Mouse (Mus musculus) brain, adult 2 months (tissue): ENCODE results near the gene 1810010D01Rik.

Source experiments
- DNase-seq: peaks from one replicate; pipeline ENCODE4 v3.0.0; 2011; ENCODE audit warnings: low read depth, low spot score

1810010D01Rik gene

GRCm38 (mm10) chr7:145208006-145208405, at the start of gene 1810010D01Rik:
Gene 1810010D01Rik, minus strand, starts transcription at chr7:145208119.
- no peak for DNase-seq

DNA sequence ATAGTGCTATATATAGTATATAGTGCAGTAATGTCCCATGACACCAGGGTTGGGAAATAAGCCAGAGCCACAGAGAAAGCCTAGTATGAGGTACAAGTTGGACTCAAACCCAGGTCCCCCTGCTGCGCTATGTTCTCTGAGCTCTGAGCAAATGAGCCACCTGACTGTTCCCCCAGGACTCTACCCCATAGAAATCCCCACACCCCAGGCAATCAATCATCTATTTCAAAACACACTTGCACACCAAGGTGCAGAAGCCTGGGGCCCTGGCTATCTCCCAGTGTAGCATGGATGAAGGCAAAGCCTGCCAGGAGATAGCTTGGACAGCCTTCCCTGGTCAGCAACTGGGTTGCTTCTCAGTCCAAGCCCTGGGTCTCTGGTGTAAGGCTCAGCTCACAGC, 48.2 kb upstream of the 1810010D01Rik start:
- DNase-seq, result no peak

DNA sequence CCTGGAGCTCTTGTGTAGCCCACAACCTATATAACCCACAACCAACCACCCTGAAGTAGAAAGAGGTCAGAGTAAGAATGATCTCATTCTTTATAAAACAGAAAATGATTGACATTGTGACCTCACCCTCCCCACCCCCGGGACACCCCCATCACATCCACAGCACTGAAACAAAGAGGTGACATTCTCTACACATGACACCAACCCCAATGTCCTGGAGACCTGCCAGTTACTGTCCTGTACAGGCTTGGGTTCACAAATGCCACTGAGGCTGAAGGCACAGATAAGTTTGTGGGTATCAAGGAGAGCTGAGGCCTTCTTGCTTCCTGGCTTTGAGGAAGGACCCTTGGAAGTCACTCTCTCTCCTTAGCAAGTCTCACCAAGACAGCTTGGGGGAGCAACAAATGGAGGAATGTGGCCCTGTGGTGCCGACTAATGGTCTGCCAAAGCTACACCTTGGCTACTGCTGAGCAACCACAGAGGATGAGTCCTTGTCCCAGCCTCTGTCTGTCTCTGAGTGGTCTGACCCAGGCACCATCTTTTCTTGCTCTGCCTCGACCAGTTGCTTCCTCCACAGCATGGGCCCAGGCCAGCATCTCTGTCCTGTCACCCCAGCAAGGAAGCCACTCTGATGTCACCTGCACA, 46.2 kb upstream of the 1810010D01Rik start:
- DNase-seq, result no peak

GRCm38 (mm10) chr7:145252715-145253476, 45.0 kb upstream of the 1810010D01Rik start:
- peak; percentile 94 for DNase-seq

GRCm38 (mm10) chr7:145250225-145250624, 42.3 kb upstream of the 1810010D01Rik start:
- DNase-seq, result peak; percentile 95

GRCm38 (mm10) chr7:145248911-145249310, 41.0 kb upstream of the 1810010D01Rik start:
- DNase-seq, result no peak

DNA sequence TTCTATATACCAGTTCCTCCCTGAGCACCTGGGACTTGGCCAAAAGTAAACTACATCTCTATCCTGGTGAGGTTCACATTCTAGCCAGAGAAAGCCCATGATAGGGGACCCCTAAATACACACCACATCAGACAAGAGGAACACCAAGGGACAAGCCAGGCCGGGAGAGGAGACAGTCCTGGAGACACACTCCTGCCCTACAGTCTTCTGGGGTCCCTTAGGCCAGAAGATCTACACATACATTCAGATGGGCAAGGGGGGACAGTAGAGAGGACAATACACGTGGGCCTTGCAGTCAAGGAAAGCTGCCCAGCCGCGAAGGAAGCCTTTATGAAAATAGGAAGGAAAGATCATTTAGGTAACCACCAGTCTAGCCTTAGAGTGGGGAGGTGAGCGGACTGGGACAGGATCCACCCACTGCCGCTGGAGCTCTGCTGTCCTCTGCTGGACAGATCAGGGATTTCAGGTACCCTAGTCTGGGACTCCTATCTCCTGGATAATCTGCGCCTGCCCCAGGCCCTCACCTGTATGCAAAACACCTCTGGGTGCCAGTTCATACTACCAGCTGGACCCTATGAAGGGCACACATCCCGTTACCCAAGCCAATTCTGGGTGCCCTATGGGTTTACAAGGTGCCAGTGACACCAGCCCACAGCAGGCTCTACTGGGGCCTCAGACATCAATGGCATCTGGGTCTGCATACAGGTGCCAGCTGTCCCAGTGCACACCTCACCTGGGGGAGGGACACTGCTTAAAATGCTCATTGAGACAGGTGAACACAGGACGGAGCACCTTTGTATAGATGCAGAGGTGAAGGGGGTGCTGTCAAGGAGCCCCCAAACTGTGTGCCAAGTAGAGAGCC, 35.2 kb upstream of the 1810010D01Rik start:
- peak; percentile 84 for DNase-seq

GRCm38 (mm10) chr7:145242028-145242427, 34.1 kb upstream of the 1810010D01Rik start:
- DNase-seq, result no peak

DNA sequence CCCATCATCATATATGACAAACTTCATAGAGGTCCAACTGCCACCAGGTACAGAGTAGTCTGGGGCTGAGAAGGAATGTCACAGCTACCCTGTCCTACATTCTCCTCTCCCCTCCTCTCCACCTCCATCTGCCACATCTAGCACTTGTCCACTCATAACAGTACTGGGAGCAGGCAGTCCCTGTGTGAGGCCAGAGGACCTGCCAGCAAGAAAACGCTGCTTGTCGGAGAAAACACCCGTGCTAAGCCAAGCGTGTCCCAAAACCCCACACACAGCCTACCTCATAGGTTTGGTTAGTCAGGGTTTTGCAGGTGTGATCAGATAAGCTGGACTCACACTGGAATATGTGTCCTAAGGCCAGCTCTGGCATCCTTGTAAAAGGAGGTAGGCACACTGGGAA, 33.0 kb upstream of the 1810010D01Rik start:
- DNase-seq, result peak; percentile 86

- peak; percentile 76 for DNase-seq
Measured at GRCm38 (mm10) chr7:145239736-145240505, 32.0 kb upstream of the 1810010D01Rik start.

GRCm38 (mm10) chr7:145239145-145239544, 31.2 kb upstream of the 1810010D01Rik start:
- no peak for DNase-seq

GRCm38 (mm10) chr7:145234841-145235790, 27.2 kb upstream of the 1810010D01Rik start:
- DNase-seq, result no peak

DNA sequence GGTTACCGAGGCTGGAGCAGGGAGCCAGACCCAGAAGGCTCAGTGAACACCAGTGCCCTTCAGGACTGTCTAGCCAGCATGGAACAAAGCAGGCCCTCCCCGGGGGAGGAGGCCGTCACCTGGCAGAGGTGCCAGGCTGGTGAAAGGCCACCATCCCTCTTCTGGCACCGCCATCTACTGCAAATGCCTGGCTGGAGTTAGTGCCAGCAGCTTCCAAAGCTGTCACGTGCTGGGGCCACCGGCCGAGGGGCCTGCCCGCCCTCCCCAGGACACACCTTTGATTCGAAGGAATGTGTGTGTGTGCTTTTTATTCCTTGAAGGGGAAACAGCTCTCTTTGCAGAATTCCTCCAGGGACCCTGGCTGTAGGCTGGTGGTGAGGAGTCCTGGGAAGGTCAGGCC, 23.7 kb upstream of the 1810010D01Rik start:
- DNase-seq, result peak; percentile 38

- DNase-seq, result no peak
Measured at GRCm38 (mm10) chr7:145226641-145227040, 18.7 kb upstream of the 1810010D01Rik start.

- no peak for DNase-seq
Measured at GRCm38 (mm10) chr7:145225626-145226025, 17.7 kb upstream of the 1810010D01Rik start.

- DNase-seq, result peak; percentile 77
Measured at GRCm38 (mm10) chr7:145221841-145222689, 14.1 kb upstream of the 1810010D01Rik start.

- no peak for DNase-seq
Measured at GRCm38 (mm10) chr7:145221346-145221745, 13.4 kb upstream of the 1810010D01Rik start.

DNA sequence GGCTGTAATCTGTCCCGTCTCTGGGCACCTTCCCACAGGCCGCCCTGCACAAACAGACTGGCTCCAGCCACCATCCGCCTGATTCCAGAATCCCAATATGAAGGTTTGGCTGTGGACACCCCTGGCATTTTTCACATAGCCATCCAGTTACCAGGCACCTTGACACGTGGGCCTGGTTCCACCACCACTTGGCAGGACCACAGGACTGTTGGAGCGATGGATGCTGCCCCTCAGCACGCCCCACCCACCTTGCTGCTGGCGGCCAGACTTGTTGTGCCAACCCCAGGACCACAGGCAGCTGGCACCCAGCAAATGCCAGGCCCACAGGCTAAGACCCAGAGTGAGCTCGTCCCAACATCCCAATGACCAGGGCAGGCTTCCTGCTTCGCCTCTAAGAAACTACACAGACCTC, 11.5 kb upstream of the 1810010D01Rik start:
- no peak for DNase-seq

GRCm38 (mm10) chr7:145216591-145216990, 8.7 kb upstream of the 1810010D01Rik start:
- peak; percentile 27 for DNase-seq
